Mouse (Mus musculus) brain, adult 10 weeks (tissue): ENCODE results near the gene Dapk2. TPM values are rescaled to one million over a fixed set of nuclear protein-coding genes. Genes with fewer than 3 reads are reported as not detected.

ENCODE experiments used
- polyA plus RNA-seq: library from polyadenylated mRNA; stranded (reverse); fragments of 350-450 nt; fragmentation: Illumina TruSeq; extraction: RNeasy Lipid Tissue Mini Kit (QIAGEN cat#74804); gene quantifications from one replicate; pipeline ENCODE4 v1.2.3, GENCODE M21; 2015; ENCODE audit warnings: low read depth, low replicate concordance

Dapk2 gene
- polyA plus RNA-seq: 2.5 TPM

DNA sequence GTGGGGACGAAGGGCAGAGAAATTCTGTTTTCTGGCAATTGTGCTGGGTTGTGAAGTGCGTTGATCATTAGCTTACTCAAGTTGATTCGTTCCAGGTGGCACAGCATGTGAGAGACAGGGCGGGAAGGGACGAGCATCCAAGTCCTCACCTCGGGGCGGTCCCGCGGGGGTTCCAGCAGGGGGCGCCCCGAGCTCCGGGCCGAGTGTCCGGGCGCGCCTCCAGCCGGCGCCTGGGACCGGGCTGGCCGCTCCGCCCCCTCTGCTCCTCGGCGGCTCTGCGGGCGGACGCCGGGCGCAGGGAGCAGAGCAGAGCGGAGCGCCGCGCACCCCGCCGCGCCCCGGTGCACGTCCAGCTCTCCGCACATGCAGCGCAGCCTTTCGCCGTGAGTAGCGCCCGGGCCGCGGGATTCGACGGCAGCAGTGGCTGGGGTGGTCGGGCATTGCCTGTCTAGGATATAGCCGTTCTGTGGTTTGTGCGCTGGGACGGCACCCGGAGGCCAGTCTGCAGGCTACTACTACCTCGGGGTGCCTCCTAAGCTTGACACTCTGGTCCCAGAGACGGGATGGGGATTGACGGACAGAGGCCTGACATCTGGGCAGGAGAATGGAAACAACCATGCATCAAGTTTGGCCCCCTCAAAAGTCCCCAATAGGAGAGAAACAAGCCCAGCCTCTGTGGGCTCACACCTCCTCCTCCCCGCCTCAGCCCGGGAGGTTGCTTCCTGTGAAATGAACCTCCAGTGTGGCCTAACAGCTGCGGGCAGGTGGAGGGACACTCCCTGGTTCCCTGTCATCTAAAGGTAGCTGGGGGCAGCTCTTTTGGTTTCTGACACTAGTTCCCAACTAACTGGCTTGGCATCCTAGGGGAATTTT, at the start of gene Dapk2:
Gene Dapk2 (plus strand): TSS at position 266 of the 873 bp plus-strand sequence.

GRCm38 (mm10) chr9:66126456-66127192, 31.4 kb upstream of the Dapk2 start, which contains the start of the genes Snx1 and Ciao2a:
TSS of gene Snx1 (minus strand) at chr9:66126587.
TSS of gene Ciao2a (plus strand) at chr9:66126611.

Other genes starting within 250 kb of the Dapk2 start
- 28.3 TPM for gene Trip4, start 249.4 kb upstream of the Dapk2 start, polyA plus RNA-seq
- 16.0 TPM for gene Csnk1g1, start 249.3 kb upstream of the Dapk2 start, polyA plus RNA-seq
- gene Ppib, start 98.0 kb upstream of the Dapk2 start, polyA plus RNA-seq: 293 TPM
- gene Snx22, start 88.5 kb upstream of the Dapk2 start, polyA plus RNA-seq: 5.9 TPM
- 100 TPM for gene Snx1, start 31.6 kb upstream of the Dapk2 start, polyA plus RNA-seq
- gene Ciao2a, start 31.6 kb upstream of the Dapk2 start, polyA plus RNA-seq: 46.7 TPM
- 51.3 TPM for gene Herc1, start 192.2 kb downstream of the Dapk2 start, polyA plus RNA-seq